Mouse (Mus musculus): ENCODE data around the gene Slc25a44. TPM values are rescaled to one million over a fixed set of nuclear protein-coding genes. Genes with fewer than 3 reads are reported as not detected.

Gene Slc25a44
- polyA plus RNA-seq, 1 experiment from 2014 or later = 11.8 TPM

GRCm38 (mm10) chr3:88363700-88364099 is 61.2 kb downstream of the Slc25a44 start:
- peaks cover 36% of the 10 kb centered on the region for H3K36me3 ChIP-seq
- ATAC-seq (replicated peaks; ENCODE audit: insufficient number of reproducible peaks, insufficient read depth, low FRiP score, low read depth) = no peak
- H3K27me3 ChIP-seq = peaks cover 23% of the 10 kb centered on the region
- H3K4me2 ChIP-seq = no peak overlapping the region
- peak overlapping the region; percentile 20; the same call in 1 of the 2 replicates for H3K27ac ChIP-seq
- no peak overlapping the region for H3K9ac ChIP-seq
- WGBS = 35% methylated on average over 4 of the region's 4 CpGs
- no peaks in the 10 kb centered on the region for H3K9me3 ChIP-seq (replicated peaks)
- H3K4me3 ChIP-seq = no peak overlapping the region
- peaks cover 52% of the 10 kb centered on the region for H3K4me1 ChIP-seq (replicated peaks)

- H3K27me3 ChIP-seq = peaks cover 23% of the 10 kb centered on the region
- H3K36me3 ChIP-seq = peaks cover 55% of the 10 kb centered on the region
- H3K4me1 ChIP-seq (replicated peaks) = peaks cover 49% of the 10 kb centered on the region
- no peak overlapping the region for H3K4me2 ChIP-seq
- no peak overlapping the region for H3K4me3 ChIP-seq
- H3K27ac ChIP-seq = no peak overlapping the region
- ATAC-seq (replicated peaks; ENCODE audit: insufficient number of reproducible peaks, insufficient read depth, low FRiP score, low read depth) = no peak; the same call in 1 of the 2 replicates
- no peak overlapping the region for H3K9ac ChIP-seq
- 89% methylated on average over 2 of the region's 2 CpGs for WGBS
- no peaks in the 10 kb centered on the region for H3K9me3 ChIP-seq (replicated peaks)
These were observed 63.2 kb downstream of the Slc25a44 start for GRCm38 (mm10) chr3:88361612-88362313.

DNA sequence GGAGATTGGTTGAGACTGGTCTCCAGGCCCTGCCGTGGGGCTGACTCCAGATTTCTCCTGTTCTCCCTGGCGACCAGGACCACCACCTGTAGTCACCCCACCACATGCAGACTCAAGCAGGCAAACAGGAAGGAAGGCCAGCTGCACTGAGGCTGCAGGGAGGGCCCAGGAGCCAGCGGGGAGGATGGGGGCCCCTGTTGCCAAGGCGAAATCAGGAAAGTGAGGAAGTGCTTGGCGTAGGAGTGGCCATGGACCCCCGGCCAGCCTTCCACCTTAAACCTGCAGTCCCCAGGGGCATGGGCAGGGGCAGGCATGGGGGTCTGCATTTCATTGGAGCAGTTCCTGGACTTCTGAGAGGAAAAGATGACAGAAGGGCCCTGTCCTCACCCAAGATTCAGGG is 63.8 kb downstream of the Slc25a44 start:
- Histone ChIP-seq H3K4me1 (replicated peaks) (peaks cover 49% of the 10 kb centered on the region), H3K36me3 (peaks cover 62% of the 10 kb centered on the region), H3K27me3 (peaks cover 19% of the 10 kb centered on the region), H3K27ac (0 out of 2 replicates have a peak overlapping the region, but pooled peaks have one; percentile 56), H3K9ac (no peak overlapping the region), H3K4me2 (no peak overlapping the region), H3K4me3 (no peak overlapping the region), H3K9me3 (replicated peaks) (no peaks in the 10 kb centered on the region)
- WGBS = 69% methylated on average over 6 of the region's 6 CpGs
- no peak for ATAC-seq (replicated peaks; ENCODE audit: insufficient number of reproducible peaks, insufficient read depth, low FRiP score, low read depth)

Small RNAs within 50 kb of the gene (microRNA-seq; reads per million reads assigned to microRNA genes)
- not detected for gene Mir7011

Other genes with a start within 250 kb of the Slc25a44 start
- 0.13 and 0.14 TPM in 2 replicates for gene Rhbg, start 170.4 kb downstream of the Slc25a44 start, polyA plus RNA-seq (2015; fragmentation: Nextera tagmentation; extraction: Ambion mirVana)
- gene Gm38392, start 137.9 kb downstream of the Slc25a44 start, polyA plus RNA-seq (2015; fragmentation: Nextera tagmentation; extraction: Ambion mirVana) = 0.20 TPM in 1 of 2 replicates, not detected in the other
- 11.8 and 14.0 TPM in 2 replicates for gene Tsacc, start 128.1 kb downstream of the Slc25a44 start, polyA plus RNA-seq (2015; fragmentation: Nextera tagmentation; extraction: Ambion mirVana)
- 322 and 382 TPM in 2 replicates for gene Cct3, start 128.0 kb downstream of the Slc25a44 start, polyA plus RNA-seq (2015; fragmentation: Nextera tagmentation; extraction: Ambion mirVana)
- gene Glmp, start 100.1 kb downstream of the Slc25a44 start, polyA plus RNA-seq (2015; fragmentation: Nextera tagmentation; extraction: Ambion mirVana) = 143 and 156 TPM in 2 replicates
- 1.7 and 2.2 TPM in 2 replicates for gene Tmem79, start 89.0 kb downstream of the Slc25a44 start, polyA plus RNA-seq (2015; fragmentation: Nextera tagmentation; extraction: Ambion mirVana)
- gene Smg5, start 88.9 kb downstream of the Slc25a44 start, polyA plus RNA-seq (2015; fragmentation: Nextera tagmentation; extraction: Ambion mirVana) = 41.1 and 52.8 TPM in 2 replicates
- 3.9 and 5.1 TPM in 2 replicates for gene Paqr6, start 60.6 kb downstream of the Slc25a44 start, polyA plus RNA-seq (2015; fragmentation: Nextera tagmentation; extraction: Ambion mirVana)
- not detected in 2 replicates for gene Bglap3, start 52.4 kb downstream of the Slc25a44 start, polyA plus RNA-seq (2015; fragmentation: Nextera tagmentation; extraction: Ambion mirVana)
- not detected in 2 replicates for gene Bglap2, start 46.4 kb downstream of the Slc25a44 start, polyA plus RNA-seq (2015; fragmentation: Nextera tagmentation; extraction: Ambion mirVana)
- not detected in 2 replicates for gene Bglap, start 40.7 kb downstream of the Slc25a44 start, polyA plus RNA-seq (2015; fragmentation: Nextera tagmentation; extraction: Ambion mirVana)
- gene Pmf1, start 14.8 kb downstream of the Slc25a44 start, polyA plus RNA-seq (2015; fragmentation: Nextera tagmentation; extraction: Ambion mirVana) = 83.6 and 96.3 TPM in 2 replicates
- gene Sema4a, start 36.0 kb upstream of the Slc25a44 start, polyA plus RNA-seq (2015; fragmentation: Nextera tagmentation; extraction: Ambion mirVana) = 2.1 and 5.3 TPM in 2 replicates
- 110 and 131 TPM in 2 replicates for gene Lmna, start 84.8 kb upstream of the Slc25a44 start, polyA plus RNA-seq (2015; fragmentation: Nextera tagmentation; extraction: Ambion mirVana)
- gene Mex3a, start 107.3 kb upstream of the Slc25a44 start, polyA plus RNA-seq (2015; fragmentation: Nextera tagmentation; extraction: Ambion mirVana) = 6.5 and 8.0 TPM in 2 replicates
- gene Rab25, start 123.2 kb upstream of the Slc25a44 start, polyA plus RNA-seq (2015; fragmentation: Nextera tagmentation; extraction: Ambion mirVana) = 0.92 and 4.0 TPM in 2 replicates
- 119 and 144 TPM in 2 replicates for gene Lamtor2, start 127.9 kb upstream of the Slc25a44 start, polyA plus RNA-seq (2015; fragmentation: Nextera tagmentation; extraction: Ambion mirVana)
- gene Ubqln4, start 128.6 kb upstream of the Slc25a44 start, polyA plus RNA-seq (2015; fragmentation: Nextera tagmentation; extraction: Ambion mirVana) = 30.0 and 34.9 TPM in 2 replicates
- gene Ssr2, start 150.7 kb upstream of the Slc25a44 start, polyA plus RNA-seq (2015; fragmentation: Nextera tagmentation; extraction: Ambion mirVana) = 164 and 178 TPM in 2 replicates
- gene Arhgef2, start 180.8 kb upstream of the Slc25a44 start, polyA plus RNA-seq (2015; fragmentation: Nextera tagmentation; extraction: Ambion mirVana) = 72.8 and 82.5 TPM in 2 replicates
- not detected in 2 replicates for gene Rxfp4, start 228.0 kb upstream of the Slc25a44 start, polyA plus RNA-seq (2015; fragmentation: Nextera tagmentation; extraction: Ambion mirVana)